Mouse (Mus musculus): ENCODE results near the gene Ercc6.
A peak's percentile ranks its signal among the peaks of the same experiment; 100 is the strongest.

The Ercc6 gene

GRCm38 (mm10) chr14:32513336-32514032 lies at the start of gene Ercc6:
Gene Ercc6 (plus strand): TSS chr14:32513521.
- peak; percentile 96 to 97 for DNase-seq

- no peak for DNase-seq
These were observed 48.5 kb upstream of the Ercc6 start, which contains the start of gene Slc18a3 for GRCm38 (mm10) chr14:32464601-32465505. Gene Slc18a3 (minus strand): TSS chr14:32464850.

- DNase-seq = no peak
These were observed 47.8 kb upstream of the Ercc6 start for GRCm38 (mm10) chr14:32465506-32465870.

GRCm38 (mm10) chr14:32465889-32466288 lies 47.4 kb upstream of the Ercc6 start, which contains the start of gene Chat:
Gene Chat (minus strand): TSS chr14:32465989.
- DNase-seq = no peak

GRCm38 (mm10) chr14:32467606-32468005 lies 45.7 kb upstream of the Ercc6 start:
- no peak for DNase-seq

GRCm38 (mm10) chr14:32472996-32473395 lies 40.3 kb upstream of the Ercc6 start:
- peak; percentile 10 to 34 for DNase-seq

- no peak for DNase-seq
These were observed 36.8 kb upstream of the Ercc6 start for GRCm38 (mm10) chr14:32476559-32476958.

GRCm38 (mm10) chr14:32477581-32477980 lies 35.7 kb upstream of the Ercc6 start:
- DNase-seq = no peak

- peak; percentile 32 to 34 for DNase-seq
These were observed 31.3 kb upstream of the Ercc6 start for GRCm38 (mm10) chr14:32482061-32482460.

- peak; percentile 16 to 28 for DNase-seq
These were observed 20.8 kb upstream of the Ercc6 start for GRCm38 (mm10) chr14:32492521-32492920.

GRCm38 (mm10) chr14:32496115-32496850 lies 17.0 kb upstream of the Ercc6 start:
- DNase-seq = no peak

GRCm38 (mm10) chr14:32501303-32501702 lies 12.0 kb upstream of the Ercc6 start:
- DNase-seq = no peak

GRCm38 (mm10) chr14:32502764-32503688 lies 10.3 kb upstream of the Ercc6 start:
- DNase-seq = no peak

- DNase-seq = no peak
These were observed 9.4 kb upstream of the Ercc6 start for GRCm38 (mm10) chr14:32503897-32504296.

GRCm38 (mm10) chr14:32506329-32506728 lies 7.0 kb upstream of the Ercc6 start:
- no peak for DNase-seq

- DNase-seq = no peak
These were observed 6.1 kb upstream of the Ercc6 start for GRCm38 (mm10) chr14:32507216-32507615.

GRCm38 (mm10) chr14:32508105-32508835 lies 5.1 kb upstream of the Ercc6 start:
- DNase-seq = no peak

GRCm38 (mm10) chr14:32509443-32509961 lies 3.8 kb upstream of the Ercc6 start:
- no peak for DNase-seq

- DNase-seq = no peak
These were observed 409 bp upstream of the Ercc6 start for GRCm38 (mm10) chr14:32512912-32513311.

GRCm38 (mm10) chr14:32516086-32516485 lies 2.8 kb downstream of the Ercc6 start:
- DNase-seq = peak; percentile 51 to 64

GRCm38 (mm10) chr14:32518543-32518942 lies 5.2 kb downstream of the Ercc6 start:
- DNase-seq = no peak

Data from B cell, adult 2 months (primary cell).